Mouse (Mus musculus) neural tube, embryonic 14.5 days (tissue): ENCODE data around the gene Kctd8. TPM values are rescaled to one million over a fixed set of nuclear protein-coding genes. Genes with fewer than 3 reads are reported as not detected.

Experiments used
- ATAC-seq: fragments of 200-750 bp; cut with Nextera tagmentation; 2 replicates; pipeline ENCODE4 v1.8.0; 2017; ENCODE audit warnings: low read depth, mild to moderate bottlenecking, moderate TSS enrichment, moderate library complexity
- H3K27ac ChIP-seq: fragments of 300-500 bp; sonication (generic); 2 replicates; pipeline ENCODE4 v1.5.1; 2014; ENCODE audit warnings: low read depth, mild to moderate bottlenecking, control low read depth, low read length, moderate library complexity, mixed read lengths
- H3K27me3 ChIP-seq: fragments of 300-500 bp; sonication (generic); 2 replicates; pipeline ENCODE4 v1.6.1; 2014; ENCODE audit warnings: low read length; ENCODE audit not compliant: control insufficient read depth, insufficient read depth
- H3K36me3 ChIP-seq: fragments of 300-500 bp; sonication (generic); 2 replicates; pipeline ENCODE4 v1.6.1; 2014; ENCODE audit warnings: low read length, mixed read lengths; ENCODE audit not compliant: control insufficient read depth, insufficient read depth
- H3K4me1 ChIP-seq: fragments of 300-500 bp; sonication (generic); 2 replicates; pipeline ENCODE4 v1.6.1; 2014; ENCODE audit warnings: low read length; ENCODE audit not compliant: control insufficient read depth, insufficient read depth
- H3K4me2 ChIP-seq: fragments of 300-500 bp; sonication (generic); 2 replicates; pipeline ENCODE4 v1.6.1; 2014; ENCODE audit warnings: mild to moderate bottlenecking, low read depth, low read length, control low read depth
- H3K4me3 ChIP-seq: fragments of 300-500 bp; sonication (generic); 2 replicates; pipeline ENCODE4 v1.5.1; 2014; ENCODE audit warnings: low read depth, low read length, control low read depth, mixed read lengths
- H3K9ac ChIP-seq: fragments of 300-500 bp; sonication (generic); replicated peaks from 2 replicates; pipeline ENCODE4 v1.6.1; 2014; ENCODE audit warnings: low read depth, mild to moderate bottlenecking, control low read depth, low read length, mixed read lengths
- H3K9me3 ChIP-seq: fragments of 300-500 bp; sonication (generic); 2 replicates; pipeline ENCODE4 v1.6.1; 2016; ENCODE audit warnings: low read length; ENCODE audit not compliant: control insufficient read depth
- WGBS: fragments of 180-500 bp; shearing (Covaris S2); extraction: QIAGEN DNeasy Blood & Tissue Kit; methylation state at CpG from one replicate; pipeline ENCODE4 v1.1.7; 2014; 5-methylcytosine and 5-hydroxymethylcytosine counted together
- polyA plus RNA-seq: library from polyadenylated mRNA; unstranded; fragments of >200 nt; fragmentation: Nextera tagmentation; extraction: Ambion mirVana; gene quantifications from 2 replicates; pipeline ENCODE4 v1.2.1, GENCODE M21; 2014

Gene Kctd8
- polyA plus RNA-seq = 34.6 and 35.8 TPM in 2 replicates

- under 1% methylated on average over 85 of the region's 87 CpGs for WGBS
- no peaks in the 10 kb centered on the region; the same call in 1 of the 2 replicates for H3K4me1 ChIP-seq
- H3K9me3 ChIP-seq = no peaks in the 10 kb centered on the region
- H3K4me3 ChIP-seq = peak within 1 kb of the TSS; percentile 68
- peak; percentile 92 for ATAC-seq
- H3K36me3 ChIP-seq = no peaks in the 10 kb centered on the region
- H3K27me3 ChIP-seq = peaks cover 7% of the 10 kb centered on the region; the same call in 1 of the 2 replicates
- peak within 1 kb of the TSS; percentile 76 for H3K9ac ChIP-seq
- H3K27ac ChIP-seq = peak within 1 kb of the TSS; percentile 69
- peak within 1 kb of the TSS; percentile 84 for H3K4me2 ChIP-seq
These were observed at the start of gene Kctd8 for GRCm38 (mm10) chr5:69340919-69341801. Gene Kctd8, minus strand, starts transcription at chr5:69341679.

GRCm38 (mm10) chr5:69379072-69379471, 37.6 kb upstream of the Kctd8 start:
- ATAC-seq = no peak
- H3K9ac ChIP-seq = no peak overlapping the region
- no peak overlapping the region for H3K4me2 ChIP-seq
- H3K27ac ChIP-seq = no peak overlapping the region
- no peak overlapping the region for H3K4me3 ChIP-seq
- H3K9me3 ChIP-seq = no peaks in the 10 kb centered on the region
- no peaks in the 10 kb centered on the region for H3K36me3 ChIP-seq
- WGBS = 77% methylated on average over 4 of the region's 4 CpGs
- no peaks in the 10 kb centered on the region for H3K4me1 ChIP-seq
- no peaks in the 10 kb centered on the region for H3K27me3 ChIP-seq

- Histone ChIP-seq H3K27me3 (no peaks in the 10 kb centered on the region), H3K9me3 (no peaks in the 10 kb centered on the region), H3K4me3 (no peak overlapping the region), H3K4me1 (no peaks in the 10 kb centered on the region), H3K36me3 (no peaks in the 10 kb centered on the region), H3K4me2 (no peak overlapping the region), H3K27ac (no peak overlapping the region), H3K9ac (no peak overlapping the region)
- no peak for ATAC-seq
- 70% methylated on average over 3 of the region's 3 CpGs for WGBS
These were observed 9.1 kb upstream of the Kctd8 start for GRCm38 (mm10) chr5:69350596-69350995.

- Histone ChIP-seq H3K9ac (peak overlapping the region; percentile 76), H3K4me2 (peak overlapping the region; percentile 84), H3K27me3 (peaks cover 7% of the 10 kb centered on the region; the same call in 1 of the 2 replicates), H3K4me1 (no peaks in the 10 kb centered on the region; the same call in 1 of the 2 replicates), H3K27ac (peak overlapping the region; percentile 69), H3K9me3 (no peaks in the 10 kb centered on the region), H3K4me3 (peak overlapping the region; percentile 68), H3K36me3 (no peaks in the 10 kb centered on the region)
- peak; percentile 66 for ATAC-seq
- WGBS = under 1% methylated on average over 44 of the region's 44 CpGs
These were observed 1.2 kb downstream of the Kctd8 start for GRCm38 (mm10) chr5:69340102-69340918.

DNA sequence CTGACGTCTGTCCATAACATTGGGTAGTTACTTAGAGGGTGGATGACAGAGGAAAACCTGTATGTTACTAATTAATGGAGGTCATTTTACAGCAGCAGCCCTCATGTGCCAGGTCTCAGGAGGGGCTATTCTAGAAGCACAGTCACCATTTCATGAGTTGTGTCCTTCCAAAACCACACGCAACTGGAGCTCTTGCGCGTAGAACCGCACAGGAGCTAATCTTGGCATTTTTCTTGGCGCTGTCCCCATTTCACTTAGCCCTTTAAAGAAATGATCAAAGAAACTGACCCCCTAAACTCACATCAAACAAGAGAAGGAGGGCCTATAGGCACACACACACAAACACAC, 1.9 kb downstream of the Kctd8 start:
- H3K27me3 ChIP-seq = peaks cover 7% of the 10 kb centered on the region; the same call in 1 of the 2 replicates
- 72% methylated on average over 6 of the region's 6 CpGs for WGBS
- H3K4me2 ChIP-seq = peak overlapping the region; percentile 84
- peak overlapping the region; percentile 68 for H3K4me3 ChIP-seq
- no peaks in the 10 kb centered on the region; the same call in 1 of the 2 replicates for H3K4me1 ChIP-seq
- no peak overlapping the region for H3K27ac ChIP-seq
- peak overlapping the region; percentile 76; the same call in 1 of the 2 replicates for H3K9ac ChIP-seq
- ATAC-seq = no peak
- no peaks in the 10 kb centered on the region for H3K36me3 ChIP-seq
- no peaks in the 10 kb centered on the region for H3K9me3 ChIP-seq

GRCm38 (mm10) chr5:69338916-69339622, 2.4 kb downstream of the Kctd8 start:
- Histone ChIP-seq H3K4me3 (peak overlapping the region; percentile 68), H3K4me2 (peak overlapping the region; percentile 84), H3K4me1 (no peaks in the 10 kb centered on the region; the same call in 1 of the 2 replicates), H3K36me3 (no peaks in the 10 kb centered on the region), H3K27ac (no peak overlapping the region), H3K9ac (peak overlapping the region; percentile 76; the same call in 1 of the 2 replicates), H3K9me3 (no peaks in the 10 kb centered on the region), H3K27me3 (peaks cover 7% of the 10 kb centered on the region; the same call in 1 of the 2 replicates)
- WGBS = 41% methylated on average over 4 of the region's 4 CpGs
- no peak for ATAC-seq

- Histone ChIP-seq H3K4me3 (no peak overlapping the region), H3K36me3 (no peaks in the 10 kb centered on the region), H3K27me3 (no peaks in the 10 kb centered on the region), H3K27ac (no peak overlapping the region), H3K4me1 (no peaks in the 10 kb centered on the region), H3K4me2 (no peak overlapping the region), H3K9me3 (no peaks in the 10 kb centered on the region), H3K9ac (no peak overlapping the region)
- 71% methylated on average over 4 of the region's 4 CpGs for WGBS
- ATAC-seq = no peak
These were observed 13.9 kb downstream of the Kctd8 start for GRCm38 (mm10) chr5:69327561-69327960.

- no peak overlapping the region for H3K4me3 ChIP-seq
- H3K9me3 ChIP-seq = no peaks in the 10 kb centered on the region
- H3K27ac ChIP-seq = no peak overlapping the region
- no peaks in the 10 kb centered on the region for H3K4me1 ChIP-seq
- no peak for ATAC-seq
- H3K9ac ChIP-seq = no peak overlapping the region
- H3K4me2 ChIP-seq = no peak overlapping the region
- 34% methylated on average over 12 of the region's 12 CpGs for WGBS
- H3K36me3 ChIP-seq = no peaks in the 10 kb centered on the region
- no peaks in the 10 kb centered on the region for H3K27me3 ChIP-seq
These were observed 16.8 kb downstream of the Kctd8 start for GRCm38 (mm10) chr5:69324566-69325230.
